Mouse (Mus musculus) forebrain, embryonic 11.5 days (tissue): Measurements from ENCODE around the gene P2ry6. TPM values are rescaled to one million over a fixed set of nuclear protein-coding genes. Genes with fewer than 3 reads are reported as not detected.

Source experiments
- ATAC-seq: fragments of 200-750 bp; cut with Nextera tagmentation; replicated peaks from 2 replicates; pipeline ENCODE4 v1.8.0; 2017; ENCODE audit warnings: moderate TSS enrichment; ENCODE audit not compliant: low FRiP score
- DNase-seq: peaks from one replicate; pipeline ENCODE4 v3.0.0-alpha.2; 2017; ENCODE audit warnings: low spot score
- H3K27ac ChIP-seq: fragments of 300-500 bp; sonication (generic); 2 replicates; pipeline ENCODE4 v1.5.1; 2014; ENCODE audit warnings: low read depth, low read length
- H3K27me3 ChIP-seq: fragments of 300-500 bp; sonication (generic); 2 replicates; pipeline ENCODE4 v1.6.1; 2014; ENCODE audit warnings: mild to moderate bottlenecking, low read length, mixed read lengths; ENCODE audit not compliant: control insufficient read depth, insufficient read depth
- H3K36me3 ChIP-seq: fragments of 300-500 bp; sonication (generic); 2 replicates; pipeline ENCODE4 v1.6.1; 2014; ENCODE audit warnings: mild to moderate bottlenecking, low read length, moderate library complexity, mixed read lengths; ENCODE audit not compliant: control insufficient read depth, insufficient read depth
- H3K4me1 ChIP-seq: fragments of 300-500 bp; sonication (generic); replicated peaks from 2 replicates; pipeline ENCODE4 v1.6.1; 2014; ENCODE audit warnings: low read length, mixed read lengths; ENCODE audit not compliant: control insufficient read depth, insufficient read depth
- H3K4me2 ChIP-seq: fragments of 300-500 bp; sonication (generic); 2 replicates; pipeline ENCODE4 v1.6.1; 2014; ENCODE audit warnings: low read depth, mild to moderate bottlenecking, low read length, moderate library complexity, mixed read lengths; ENCODE audit not compliant: severe bottlenecking
- H3K4me3 ChIP-seq: fragments of 300-500 bp; sonication (generic); 2 replicates; pipeline ENCODE4 v1.5.1; 2014; ENCODE audit warnings: low read depth, low read length
- H3K9ac ChIP-seq: fragments of 300-500 bp; sonication (generic); 2 replicates; pipeline ENCODE4 v1.6.1; 2014; ENCODE audit warnings: low read length
- H3K9me3 ChIP-seq: fragments of 300-500 bp; sonication (generic); 2 replicates; pipeline ENCODE4 v1.6.1; 2016; ENCODE audit warnings: low read length, mixed read lengths; ENCODE audit not compliant: control insufficient read depth
- WGBS: fragments of 180-500 bp; shearing (Covaris S2); extraction: QIAGEN DNeasy Blood & Tissue Kit; methylation state at CpG from one replicate; pipeline ENCODE4 v1.1.7; 2014; 5-methylcytosine and 5-hydroxymethylcytosine counted together
- polyA plus RNA-seq: library from polyadenylated mRNA; unstranded; fragments of >200 nt; fragmentation: Nextera tagmentation; extraction: Ambion mirVana; gene quantifications from 2 replicates; pipeline ENCODE4 v1.2.1, GENCODE M21; 2014

P2ry6 gene
- polyA plus RNA-seq, 1 experiment from 2014 or later, result 1.9 TPM

DNA sequence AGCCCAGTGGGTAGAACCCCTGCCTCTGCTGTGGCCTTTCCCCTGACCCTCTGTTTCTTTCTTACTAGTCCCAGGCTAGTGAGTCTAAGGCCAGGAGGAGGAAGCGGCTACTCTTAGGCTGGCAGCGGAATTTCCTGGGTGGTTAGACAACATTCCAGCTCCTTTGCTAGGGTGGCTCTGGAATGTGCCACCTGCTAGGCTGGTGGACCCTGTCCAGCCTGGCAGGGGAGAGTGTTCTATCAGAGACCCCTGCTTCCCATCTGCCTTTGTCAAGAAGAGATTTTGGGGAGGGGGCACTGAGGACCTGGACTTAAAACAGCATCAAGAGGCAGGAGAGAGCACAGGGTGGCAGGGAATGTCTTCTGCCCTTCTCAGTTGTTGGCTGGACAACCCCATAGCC is 31.8 kb upstream of the P2ry6 start:
- Histone ChIP-seq H3K4me1 (no peaks in the 10 kb centered on the region), H3K4me2 (no peak overlapping the region), H3K9me3 (no peaks in the 10 kb centered on the region), H3K36me3 (no peaks in the 10 kb centered on the region), H3K27me3 (peaks cover 13% of the 10 kb centered on the region), H3K9ac (no peak overlapping the region), H3K27ac (no peak overlapping the region), H3K4me3 (no peak overlapping the region)
- whole genome bisulfite sequencing, result 75% methylated on average over 2 of the region's 2 CpGs
- ATAC-seq (no peak), DNase-seq (no peak)

DNA sequence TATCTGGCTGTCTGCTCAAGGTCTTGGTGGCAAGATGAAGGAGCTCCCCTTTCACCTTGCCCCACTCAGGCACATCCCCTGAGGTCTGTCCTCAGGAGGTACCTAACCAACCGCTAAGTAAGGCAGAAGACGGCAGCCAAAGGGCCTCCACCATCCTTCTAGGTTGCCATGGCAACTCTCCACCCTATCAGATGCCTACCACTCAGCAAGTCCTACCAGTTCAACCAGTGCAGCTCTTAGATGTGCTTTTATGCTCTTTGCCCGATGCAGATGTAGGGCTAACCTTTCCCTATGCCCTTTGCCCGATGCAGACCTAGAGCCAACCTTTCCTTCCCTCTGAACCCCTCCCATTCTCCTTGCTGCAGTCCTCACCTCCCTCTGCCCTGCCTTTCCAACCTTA is 30.7 kb upstream of the P2ry6 start:
- Histone ChIP-seq H3K36me3 (no peaks in the 10 kb centered on the region), H3K27me3 (peaks cover 3% of the 10 kb centered on the region)

DNA sequence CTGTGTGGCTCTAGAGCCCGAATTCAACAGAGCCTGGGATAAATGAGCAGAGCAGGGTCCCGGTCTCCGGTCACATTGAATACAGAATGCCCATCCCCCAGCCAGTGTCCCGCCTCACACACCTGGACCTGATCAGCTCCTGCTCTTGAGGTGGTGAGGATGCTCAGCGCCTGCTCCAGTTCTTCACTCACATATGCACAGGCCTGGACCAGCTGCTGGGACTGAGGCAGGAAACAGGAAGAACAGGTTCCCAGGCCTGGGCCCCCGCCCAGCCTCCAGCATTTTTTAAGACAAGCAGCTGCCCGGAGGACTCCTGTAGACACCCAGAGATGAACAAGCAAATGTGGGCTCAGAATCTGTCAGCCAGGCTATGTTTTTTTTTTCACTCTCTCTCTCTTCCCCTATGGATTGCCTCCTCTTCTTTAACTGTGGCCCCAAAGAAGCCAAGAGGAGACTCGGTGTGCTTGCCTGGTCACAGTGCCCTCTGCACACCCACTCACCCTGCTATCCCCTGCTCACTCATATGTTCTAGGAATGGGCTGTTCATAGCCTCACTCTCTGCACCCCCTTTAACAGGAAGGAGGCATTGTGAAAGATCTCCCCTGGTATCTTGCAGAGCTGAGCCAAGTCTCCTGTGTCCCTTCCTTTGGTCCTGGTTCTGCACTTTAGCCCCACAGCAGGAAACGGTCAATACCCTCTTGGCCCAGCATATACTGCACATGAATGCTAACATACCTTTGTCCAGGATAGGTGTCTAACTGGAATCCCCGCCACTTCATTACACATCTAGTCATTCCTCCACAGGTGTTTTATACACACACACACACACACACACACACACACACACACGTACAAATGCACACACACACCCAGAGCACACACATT is 29.2 kb upstream of the P2ry6 start:
- Histone ChIP-seq H3K27ac (no peak overlapping the region), H3K9me3 (no peaks in the 10 kb centered on the region), H3K4me2 (no peak overlapping the region), H3K36me3 (no peaks in the 10 kb centered on the region), H3K27me3 (no peaks in the 10 kb centered on the region), H3K9ac (no peak overlapping the region), H3K4me1 (no peaks in the 10 kb centered on the region), H3K4me3 (no peak overlapping the region)
- ATAC-seq (no peak), DNase-seq (no peak)
- 72% methylated on average over 11 of the region's 11 CpGs for WGBS

More for the DNA sequence above, 30.7 kb upstream of the P2ry6 start:
- Histone ChIP-seq H3K9me3 (no peaks in the 10 kb centered on the region), H3K4me2 (no peak overlapping the region), H3K27ac (no peak overlapping the region), H3K9ac (no peak overlapping the region), H3K4me3 (no peak overlapping the region), H3K4me1 (no peaks in the 10 kb centered on the region)
- no peak for ATAC-seq
- no peak for DNase-seq
- 61% methylated on average over 4 of the region's 4 CpGs for WGBS

DNA sequence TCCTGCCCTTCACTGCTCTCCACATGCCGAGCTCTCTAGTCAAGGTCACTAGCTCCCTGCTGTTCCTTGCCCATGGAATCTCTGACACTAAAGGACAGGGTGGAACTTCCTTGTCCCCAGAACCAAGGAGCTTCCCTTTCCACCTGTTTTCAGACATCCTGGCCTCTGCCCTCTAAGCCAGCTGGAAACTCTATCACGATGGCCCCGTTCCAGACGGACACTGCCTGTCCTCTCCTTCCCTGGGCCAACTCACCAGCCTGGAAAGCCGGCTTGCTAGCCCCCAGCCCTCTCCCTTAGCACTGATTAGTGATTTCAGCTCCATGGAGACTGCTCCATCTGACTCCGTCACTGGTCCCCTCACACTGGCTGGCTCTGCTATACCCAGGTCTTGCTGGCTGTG is 27.8 kb upstream of the P2ry6 start:
- H3K9me3 ChIP-seq, result no peaks in the 10 kb centered on the region
- no peak overlapping the region for H3K27ac ChIP-seq
- ATAC-seq, result no peak
- no peak overlapping the region for H3K4me3 ChIP-seq
- no peak for DNase-seq
- no peaks in the 10 kb centered on the region for H3K27me3 ChIP-seq
- H3K4me1 ChIP-seq, result no peaks in the 10 kb centered on the region
- no peak overlapping the region for H3K9ac ChIP-seq
- H3K36me3 ChIP-seq, result no peaks in the 10 kb centered on the region
- 78% methylated on average over 6 of the region's 6 CpGs for WGBS
- no peak overlapping the region for H3K4me2 ChIP-seq

DNA sequence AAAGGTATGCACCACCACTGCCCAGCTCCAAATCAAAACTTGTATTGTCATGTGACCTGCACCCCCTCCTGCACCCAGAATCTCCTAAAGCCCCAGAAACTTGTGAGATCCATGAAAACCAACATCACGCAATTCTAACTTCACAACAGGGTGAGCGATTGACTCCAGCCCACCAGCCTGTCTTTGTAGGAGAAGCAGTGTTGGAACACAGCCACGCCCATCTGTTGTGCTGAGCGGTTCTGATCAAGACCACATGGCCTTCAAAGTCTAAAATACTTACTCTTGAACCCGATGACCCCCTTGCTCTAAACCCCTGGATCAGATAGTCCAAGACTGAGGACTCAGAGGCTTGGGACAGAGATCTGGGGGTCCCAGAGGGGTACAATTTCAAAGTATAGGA is 25.2 kb upstream of the P2ry6 start:
- ATAC-seq (no peak), DNase-seq (no peak)
- H3K4me2 ChIP-seq, result no peak overlapping the region
- H3K36me3 ChIP-seq, result no peaks in the 10 kb centered on the region
- no peak overlapping the region for H3K9ac ChIP-seq
- no peak overlapping the region for H3K4me3 ChIP-seq
- WGBS, result 82% methylated on average over 5 of the region's 5 CpGs
- H3K9me3 ChIP-seq, result no peaks in the 10 kb centered on the region
- no peaks in the 10 kb centered on the region for H3K27me3 ChIP-seq
- no peaks in the 10 kb centered on the region for H3K4me1 ChIP-seq
- H3K27ac ChIP-seq, result no peak overlapping the region

DNA sequence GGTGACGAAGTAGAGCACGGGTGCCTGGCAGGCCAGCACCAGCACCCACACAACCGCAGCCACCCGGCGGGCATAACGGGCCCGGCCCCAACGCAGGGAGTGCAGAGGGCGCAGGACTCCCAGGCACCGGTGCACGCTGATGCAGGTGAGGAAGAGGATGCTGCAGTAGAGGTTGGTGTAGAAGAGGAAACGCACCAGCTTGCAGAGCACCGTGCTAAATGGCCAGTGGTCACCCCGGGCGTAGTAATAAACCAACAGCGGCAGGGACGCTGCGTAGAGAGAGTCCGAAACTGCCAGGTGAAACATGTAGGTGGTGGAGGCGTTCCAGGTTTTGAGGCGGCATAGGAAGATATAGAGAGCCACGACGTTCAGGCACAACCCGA is 24.1 kb upstream of the P2ry6 start:
- no peak overlapping the region for H3K9ac ChIP-seq
- 94% methylated on average over 24 of the region's 24 CpGs for whole genome bisulfite sequencing
- H3K36me3 ChIP-seq, result no peaks in the 10 kb centered on the region
- H3K4me1 ChIP-seq, result no peaks in the 10 kb centered on the region
- H3K4me3 ChIP-seq, result no peak overlapping the region
- no peak for ATAC-seq
- no peaks in the 10 kb centered on the region for H3K27me3 ChIP-seq
- no peaks in the 10 kb centered on the region for H3K9me3 ChIP-seq
- no peak for DNase-seq
- no peak overlapping the region for H3K4me2 ChIP-seq
- H3K27ac ChIP-seq, result no peak overlapping the region

DNA sequence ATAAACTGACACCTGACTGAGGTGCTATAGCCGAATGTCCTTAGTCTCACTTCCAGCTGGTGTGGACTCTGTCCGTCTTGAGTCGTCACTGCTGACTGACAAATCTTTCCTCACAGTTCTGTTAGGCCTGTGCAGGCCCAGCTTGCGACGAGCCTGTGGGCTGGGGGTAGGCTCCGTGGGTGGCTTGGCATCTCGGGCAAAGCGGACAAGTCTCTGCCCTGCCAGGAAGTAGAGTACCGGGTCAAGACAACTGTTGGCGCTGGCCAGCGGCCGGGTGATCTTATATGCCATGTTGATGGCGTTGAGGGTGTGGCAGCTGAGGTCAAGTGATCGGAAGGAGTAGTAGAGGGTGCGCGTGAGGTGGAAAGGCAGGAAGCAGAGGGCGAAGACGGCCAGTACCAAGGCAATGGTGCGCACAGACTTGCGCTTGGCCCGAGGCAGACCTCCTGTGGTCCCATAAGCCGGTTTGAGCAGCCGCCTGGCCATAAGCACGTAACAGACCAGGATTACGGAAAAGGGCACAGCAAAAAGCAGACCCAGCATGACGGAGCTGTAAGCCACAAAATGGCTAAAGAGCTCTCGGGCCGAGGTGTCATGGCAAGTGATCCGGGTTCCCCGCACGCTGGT is 23.6 kb upstream of the P2ry6 start:
- no peak for DNase-seq
- H3K27me3 ChIP-seq, result no peaks in the 10 kb centered on the region
- no peak overlapping the region for H3K9ac ChIP-seq
- no peaks in the 10 kb centered on the region for H3K36me3 ChIP-seq
- H3K4me2 ChIP-seq, result no peak overlapping the region
- 85% methylated on average over 31 of the region's 31 CpGs for WGBS
- ATAC-seq, result no peak
- H3K27ac ChIP-seq, result no peak overlapping the region
- H3K4me1 ChIP-seq, result no peaks in the 10 kb centered on the region
- no peaks in the 10 kb centered on the region for H3K9me3 ChIP-seq
- H3K4me3 ChIP-seq, result no peak overlapping the region

DNA sequence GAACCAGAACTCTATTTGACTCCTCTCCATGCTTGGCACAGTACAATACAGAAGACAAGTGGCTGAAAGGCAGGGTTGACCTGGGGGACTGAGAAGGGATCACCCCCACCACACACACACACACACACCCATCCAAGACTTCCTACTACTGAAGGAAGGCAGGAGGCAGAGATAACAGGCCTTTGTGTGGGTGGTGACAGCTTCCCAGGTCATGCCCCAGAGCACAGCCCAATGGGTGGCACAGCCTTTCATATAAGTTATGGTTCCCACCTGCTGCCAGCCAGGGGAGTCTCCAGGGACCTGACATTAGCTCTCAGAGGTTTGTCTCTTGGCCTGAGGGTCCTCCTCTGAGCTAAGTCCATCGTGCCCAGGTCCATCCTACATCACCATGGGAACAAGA is 22.8 kb upstream of the P2ry6 start:
- no peak overlapping the region for H3K4me2 ChIP-seq
- ATAC-seq (no peak), DNase-seq (no peak)
- no peaks in the 10 kb centered on the region for H3K4me1 ChIP-seq
- H3K27me3 ChIP-seq, result no peaks in the 10 kb centered on the region
- no peak overlapping the region for H3K4me3 ChIP-seq
- no peak overlapping the region for H3K9ac ChIP-seq
- 88% methylated on average over 1 of the region's 1 CpGs for WGBS
- H3K9me3 ChIP-seq, result no peaks in the 10 kb centered on the region
- H3K27ac ChIP-seq, result no peak overlapping the region
- no peaks in the 10 kb centered on the region for H3K36me3 ChIP-seq

DNA sequence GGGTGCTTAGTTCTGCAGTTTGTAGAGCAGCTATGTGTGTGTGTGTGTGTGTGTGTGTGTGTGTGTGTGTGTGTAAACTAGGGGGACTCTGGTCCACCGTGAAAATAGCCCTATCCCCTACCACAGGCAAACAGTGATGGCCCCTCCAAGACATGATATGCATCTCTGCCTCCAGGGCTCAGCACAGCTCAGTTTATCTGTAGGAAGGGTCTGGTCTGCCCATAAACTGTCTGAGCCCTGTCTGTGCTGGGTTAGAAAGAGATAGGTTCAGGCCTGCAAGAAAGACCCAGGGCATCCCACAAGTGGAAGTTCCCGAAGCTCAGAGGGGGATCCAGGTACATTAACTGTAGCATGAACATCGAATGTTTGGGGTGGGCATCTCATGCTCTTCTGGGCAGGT is 21.5 kb upstream of the P2ry6 start:
- WGBS, result 76% methylated on average over 3 of the region's 3 CpGs
- Histone ChIP-seq H3K4me2 (no peak overlapping the region), H3K4me3 (no peak overlapping the region), H3K9me3 (no peaks in the 10 kb centered on the region), H3K27ac (no peak overlapping the region), H3K4me1 (no peaks in the 10 kb centered on the region), H3K9ac (no peak overlapping the region), H3K36me3 (no peaks in the 10 kb centered on the region), H3K27me3 (no peaks in the 10 kb centered on the region)
- DNase-seq, result no peak
- ATAC-seq, result no peak
